Mouse (Mus musculus): ENCODE results near the gene Mfsd4b1.

Gene Mfsd4b1

DNA sequence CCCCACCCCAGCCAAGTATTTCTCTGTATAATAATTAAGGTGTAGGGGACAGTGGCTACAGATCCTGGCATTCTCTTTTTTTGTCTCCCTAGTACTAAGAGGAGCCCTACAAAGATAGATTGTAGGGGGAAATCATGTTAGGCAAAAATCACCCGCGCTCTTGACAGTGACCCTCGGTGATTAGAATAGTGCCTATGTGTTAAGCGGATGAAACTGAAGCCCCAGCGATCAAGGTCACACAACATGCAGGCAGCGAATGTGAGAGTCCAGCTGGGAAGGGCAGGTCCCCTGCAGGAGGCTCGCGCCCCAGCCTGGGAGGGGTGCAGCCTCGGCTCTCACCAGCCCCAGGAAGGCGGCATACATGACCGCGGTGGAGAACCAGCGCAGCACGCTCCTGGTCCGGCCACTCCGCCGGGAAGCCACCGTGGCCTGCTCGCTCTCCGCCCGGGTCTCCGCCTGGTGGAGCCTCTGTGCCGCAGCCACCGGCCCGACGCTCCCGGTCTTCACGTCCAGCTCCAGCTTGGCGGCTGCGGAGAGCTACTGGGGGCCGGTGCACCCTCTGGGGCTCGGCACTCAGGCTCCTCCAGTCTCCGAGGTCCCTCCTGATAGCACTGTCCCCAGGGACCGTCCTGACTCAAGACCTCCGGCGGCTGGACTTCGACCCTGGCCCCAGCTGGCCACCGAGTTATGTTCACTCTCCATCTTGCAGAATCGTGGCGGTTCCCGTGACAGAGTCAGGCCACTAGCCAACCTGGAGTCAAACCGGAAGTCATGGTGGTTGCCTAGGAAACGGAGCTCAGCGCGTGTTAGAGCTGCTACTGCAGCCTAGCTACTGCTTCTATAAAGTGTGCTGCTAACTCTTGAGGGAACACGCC, at the start of gene Mfsd4b1:
TSS of gene Mfsd4b1 (minus strand) at position 715 of the 875 bp plus-strand sequence.
- peak; percentile 71 for DNase-seq (ENCODE audit: low read depth, low spot score)

DNA sequence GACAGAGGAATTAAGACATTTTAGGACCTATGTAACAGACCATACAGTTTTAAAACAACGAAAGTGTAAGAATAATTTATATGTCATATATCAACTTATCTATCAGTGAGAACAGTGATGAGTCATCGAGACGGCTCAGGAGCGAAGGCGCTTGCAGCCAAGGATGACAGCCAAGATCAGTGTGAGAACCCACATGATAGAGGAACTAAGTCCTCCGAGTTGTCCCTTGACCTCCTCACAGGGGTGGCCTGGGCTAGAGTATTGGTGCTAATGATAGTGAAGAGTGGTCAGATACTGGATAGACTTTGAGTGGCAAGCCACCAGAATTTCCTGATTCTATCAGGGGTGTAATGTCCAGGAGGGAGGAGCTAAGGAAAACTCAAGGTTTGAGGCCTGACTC, 48.5 kb upstream of the Mfsd4b1 start:
- no peak for DNase-seq (ENCODE audit: low read depth, low spot score)

DNA sequence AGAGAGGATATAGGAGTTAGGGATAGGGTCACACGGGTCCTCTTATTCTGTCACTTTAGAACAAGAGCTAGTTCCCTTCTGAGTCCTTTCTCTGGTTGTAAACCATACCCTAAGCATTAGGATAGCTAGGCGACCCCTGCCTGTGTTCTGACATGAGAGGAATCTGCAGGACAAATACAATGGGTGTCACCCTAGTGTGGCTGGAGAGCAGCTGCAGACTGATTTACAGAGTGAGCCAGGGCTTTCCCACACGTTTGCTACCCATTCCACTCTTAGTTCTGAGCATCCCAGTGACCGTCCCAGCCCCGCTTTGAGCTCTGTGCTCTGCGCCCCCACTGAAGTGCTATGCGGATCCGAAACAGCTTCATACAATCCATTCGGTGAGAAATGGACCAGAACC, 45.6 kb upstream of the Mfsd4b1 start:
- DNase-seq (ENCODE audit: low read depth, low spot score): no peak

DNA sequence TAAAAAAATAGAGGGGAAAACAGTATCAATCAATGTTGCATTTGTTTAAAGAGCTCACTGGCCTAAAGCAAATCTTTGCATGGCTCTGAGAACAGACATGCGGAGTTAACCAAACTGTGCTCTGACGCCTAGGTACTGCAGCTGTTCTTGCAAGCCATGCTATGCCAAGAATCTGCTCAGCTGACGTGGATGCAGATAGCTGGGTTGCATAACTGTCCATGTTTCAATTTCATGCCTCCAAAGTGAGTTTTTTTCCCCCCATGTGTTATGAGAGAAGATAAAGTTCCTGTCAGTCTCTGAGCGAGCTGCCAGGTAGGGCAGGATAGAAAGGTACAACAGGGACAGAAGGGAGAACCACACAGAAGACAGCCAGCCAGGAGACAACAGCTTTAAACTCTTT, 44.2 kb upstream of the Mfsd4b1 start:
- DNase-seq (ENCODE audit: low read depth, low spot score): no peak

DNA sequence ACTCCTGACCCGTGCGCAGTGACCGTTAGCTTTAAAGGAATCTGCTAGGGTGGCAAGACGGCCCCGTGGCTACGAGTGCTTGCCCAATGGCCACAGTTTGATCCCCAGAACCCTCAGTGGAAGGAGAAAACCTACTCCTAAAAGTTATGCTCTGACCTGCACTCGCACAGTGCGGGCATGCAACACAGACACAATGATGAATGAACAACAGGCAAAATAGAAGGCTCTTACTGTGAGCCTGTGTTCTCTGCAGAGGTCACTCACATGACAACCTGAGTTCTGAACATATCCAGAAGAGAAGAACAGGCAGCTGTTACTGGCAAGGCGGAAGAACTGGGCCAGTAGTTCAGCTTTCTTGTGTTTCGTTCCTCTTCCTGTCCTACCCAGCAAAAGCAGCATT, 43.5 kb upstream of the Mfsd4b1 start:
- DNase-seq (ENCODE audit: low read depth, low spot score): no peak

DNA sequence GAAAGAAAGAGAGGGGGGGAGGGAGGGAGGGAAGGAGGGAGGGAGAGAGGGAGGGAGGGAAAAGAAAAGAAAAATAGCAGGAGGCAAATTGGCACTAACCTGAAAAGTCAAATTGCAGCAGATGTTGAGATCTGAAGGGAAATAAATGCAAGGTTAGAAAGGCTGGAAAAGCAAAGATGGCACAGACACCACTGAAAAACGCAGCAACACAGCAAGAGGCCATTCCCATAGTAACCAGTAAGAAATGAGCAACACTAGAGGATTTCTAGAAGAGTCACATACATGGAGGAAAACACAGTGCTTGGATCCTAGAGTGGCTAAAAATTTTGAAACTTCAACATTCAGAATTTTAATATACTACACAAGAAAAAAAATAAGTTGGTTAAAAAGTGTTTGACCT, 42.5 kb upstream of the Mfsd4b1 start:
- no peak for DNase-seq (ENCODE audit: low read depth, low spot score)

DNA sequence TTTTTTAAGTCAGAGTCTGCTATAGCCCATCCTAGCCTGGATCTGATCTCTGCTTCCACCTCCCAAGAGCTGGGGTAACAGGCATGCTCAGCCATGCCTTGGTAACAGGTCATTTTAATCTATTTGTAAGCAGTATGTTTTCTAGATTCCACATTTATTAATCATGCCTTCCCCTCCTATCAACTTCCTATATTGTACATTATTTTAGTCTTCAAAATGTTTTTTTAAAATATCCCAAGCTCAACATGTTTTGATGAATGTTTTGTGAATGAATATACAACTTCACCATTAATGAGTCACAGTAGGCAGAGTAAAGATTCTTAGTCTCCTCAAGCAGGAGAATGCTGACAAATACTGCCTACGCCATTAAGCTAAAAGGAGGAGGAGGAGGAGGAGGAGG, 42.0 kb upstream of the Mfsd4b1 start:
- DNase-seq (ENCODE audit: low read depth, low spot score): no peak

DNA sequence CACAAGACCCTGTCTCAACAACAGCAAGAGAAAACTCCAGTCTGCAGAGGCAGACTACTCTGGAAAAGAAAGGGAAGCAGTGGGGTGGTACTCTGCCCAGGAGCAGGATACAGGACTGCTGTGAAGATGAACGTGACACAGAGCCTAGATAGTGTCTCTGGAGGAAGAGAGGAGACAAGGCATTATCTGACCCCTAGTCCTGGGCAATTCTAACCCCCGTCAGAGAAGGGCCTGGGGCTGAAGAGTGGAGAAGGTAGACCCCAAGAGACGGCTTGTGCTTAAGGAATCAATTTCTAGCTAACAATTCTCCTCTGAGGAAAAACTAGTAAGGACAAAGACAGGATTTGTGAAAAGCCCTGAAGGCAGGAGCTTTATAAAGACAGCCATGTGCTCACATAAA, 40.3 kb upstream of the Mfsd4b1 start:
- no peak for DNase-seq (ENCODE audit: low read depth, low spot score)

DNA sequence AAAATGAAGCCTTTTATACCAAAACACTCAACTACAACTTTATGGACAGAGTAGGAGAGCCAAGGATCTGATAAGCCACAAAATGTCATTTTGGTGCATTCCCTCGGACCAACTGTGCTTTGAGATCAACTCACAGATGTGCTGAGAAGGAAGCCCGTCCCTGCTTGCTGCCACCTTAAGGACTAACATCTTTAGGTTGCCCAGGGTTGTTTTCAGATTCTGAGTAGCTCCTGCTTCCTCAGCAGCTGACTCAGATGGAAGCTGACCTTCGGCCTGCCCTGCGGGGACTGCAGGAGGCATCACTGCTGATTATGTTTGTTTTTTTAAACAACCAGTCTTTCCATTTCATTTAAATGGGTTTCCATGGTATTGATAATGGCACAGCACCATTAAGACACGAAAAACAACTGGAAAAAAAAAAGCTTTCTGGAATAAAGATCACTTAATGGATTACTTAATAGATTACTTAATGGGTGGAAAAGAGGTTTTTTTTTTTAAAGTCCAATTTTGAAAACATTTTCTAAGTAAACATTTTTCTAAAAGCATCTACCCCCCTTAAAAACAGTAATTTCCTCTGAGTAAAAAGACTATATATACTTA, 38.3 kb upstream of the Mfsd4b1 start:
- DNase-seq (ENCODE audit: low read depth, low spot score): no peak

DNA sequence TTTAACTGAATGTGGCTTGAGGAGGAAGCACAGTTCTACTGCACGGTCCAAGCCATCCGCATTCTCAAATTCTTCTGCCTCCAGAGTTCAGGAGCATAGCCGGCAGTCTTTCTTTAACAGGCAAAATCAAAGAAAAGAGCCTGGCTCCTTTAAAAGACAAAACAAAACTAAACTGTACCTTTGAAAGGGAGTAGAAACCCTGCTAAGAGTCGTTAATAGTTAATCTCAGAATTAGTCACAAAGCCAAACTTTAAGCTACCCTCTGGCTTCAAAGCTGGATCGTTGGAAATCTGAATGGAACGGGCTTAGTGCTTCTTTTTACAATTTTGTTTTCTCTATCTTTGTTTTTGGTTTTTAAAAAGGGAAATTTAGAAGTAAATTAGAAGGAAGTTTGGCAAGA, 37.7 kb upstream of the Mfsd4b1 start:
- DNase-seq (ENCODE audit: low read depth, low spot score): no peak

DNA sequence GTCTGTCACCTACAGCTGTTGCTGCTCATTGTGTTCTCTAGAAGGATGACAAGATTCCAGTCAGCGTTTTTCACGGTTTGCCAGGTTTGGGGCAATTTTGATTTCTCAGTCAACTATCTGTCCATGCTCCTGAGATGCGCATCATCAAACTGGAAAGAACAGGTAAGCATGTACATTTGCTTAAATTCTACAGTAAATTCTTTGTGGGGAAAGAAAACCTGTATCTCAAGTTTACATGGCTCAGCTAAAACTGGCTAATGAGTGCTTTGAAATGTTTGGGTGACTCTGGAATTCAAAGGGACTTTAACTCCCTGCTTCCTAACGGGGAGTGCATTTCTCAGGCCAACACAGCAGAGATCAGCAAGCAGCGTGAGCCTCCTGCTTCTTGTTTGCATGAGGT, 36.9 kb upstream of the Mfsd4b1 start:
- DNase-seq (ENCODE audit: low read depth, low spot score): no peak

DNA sequence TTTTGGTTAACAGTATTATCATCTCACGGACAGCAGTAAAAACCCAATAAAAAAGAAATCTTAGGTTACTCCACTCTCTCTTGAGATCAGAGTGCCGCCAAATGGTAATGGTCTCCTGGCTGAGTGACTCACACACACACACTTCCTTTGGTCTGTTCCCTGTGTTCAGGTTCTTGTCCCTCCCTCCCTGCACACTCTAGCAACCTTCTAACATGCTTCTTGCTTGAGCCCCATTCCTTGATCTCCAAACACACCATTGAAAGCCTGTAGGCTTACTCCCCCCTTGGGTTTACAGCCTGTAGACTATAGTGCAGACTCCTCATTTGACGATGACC, 33.7 kb upstream of the Mfsd4b1 start:
- no peak for DNase-seq (ENCODE audit: low read depth, low spot score)

DNA sequence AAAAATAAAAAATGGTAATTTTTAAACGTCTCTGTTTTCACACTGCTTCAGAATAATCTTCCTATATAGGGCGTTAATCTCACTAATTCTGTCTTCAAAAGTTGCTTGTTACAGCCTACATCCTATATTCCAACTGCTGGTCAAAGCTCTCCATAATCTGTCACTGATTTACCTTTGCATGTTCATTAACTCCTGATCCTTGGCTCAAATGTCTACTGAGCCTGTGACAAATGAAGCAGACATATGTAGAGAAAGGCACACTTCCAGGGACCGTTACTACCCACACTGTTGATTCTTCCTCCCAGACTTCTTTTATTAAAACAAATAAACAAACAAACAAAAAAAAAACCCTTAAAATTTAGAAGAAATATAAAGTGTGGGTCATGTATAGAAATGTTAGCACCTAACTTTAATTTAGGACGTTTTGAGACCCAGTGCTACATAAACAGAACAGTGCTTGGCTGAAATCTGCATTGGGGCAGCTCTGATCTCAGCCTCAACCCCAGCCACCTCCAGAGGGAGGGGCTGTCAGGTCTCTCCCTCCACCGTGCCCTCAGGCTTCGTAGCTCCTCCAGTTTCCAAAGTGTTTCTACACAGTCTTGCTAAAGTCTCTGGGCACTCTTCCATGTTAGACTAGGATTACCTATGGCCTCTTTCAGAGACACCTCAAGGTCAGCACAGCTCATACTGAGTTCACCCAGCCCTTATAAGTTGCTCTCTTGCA, 33.2 kb upstream of the Mfsd4b1 start:
- DNase-seq (ENCODE audit: low read depth, low spot score): no peak

DNA sequence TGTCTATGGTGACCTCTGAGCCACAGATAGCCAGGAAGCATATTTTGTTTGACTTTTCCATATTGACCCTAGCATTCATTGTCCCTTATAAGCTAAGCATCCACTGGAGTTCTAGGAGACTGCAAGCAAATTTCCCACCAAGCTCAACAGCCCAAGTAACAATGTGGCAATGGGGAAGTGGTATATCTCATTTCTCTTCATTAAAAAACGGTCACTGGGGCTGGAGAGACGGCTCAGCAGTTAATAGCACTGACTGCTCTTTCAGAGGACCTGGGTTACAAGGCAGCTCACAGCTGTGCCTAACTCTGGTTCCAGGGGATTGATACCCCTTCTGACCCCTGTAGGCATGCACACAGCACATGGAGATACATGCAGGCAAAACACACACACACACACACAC, 32.5 kb upstream of the Mfsd4b1 start:
- no peak for DNase-seq (ENCODE audit: low read depth, low spot score)

DNA sequence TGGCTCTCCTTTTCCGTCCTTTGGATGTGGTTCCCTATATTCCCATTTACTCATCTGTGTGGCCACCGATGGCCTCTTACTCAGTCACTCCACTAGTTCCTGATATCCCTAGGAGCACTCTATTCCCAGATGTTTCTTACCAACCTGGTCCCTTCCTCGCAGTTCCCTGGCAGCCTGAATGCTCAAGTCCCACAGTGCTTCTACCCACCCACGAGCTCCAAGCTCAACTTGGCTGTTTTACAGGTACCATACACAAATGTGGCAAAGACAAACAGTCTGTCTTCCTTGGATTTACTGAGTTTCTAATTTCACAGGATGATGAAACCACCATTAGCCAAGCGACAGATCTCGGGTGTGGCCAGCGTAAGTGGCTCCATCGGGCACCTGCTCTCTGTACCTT, 29.4 kb upstream of the Mfsd4b1 start:
- DNase-seq (ENCODE audit: low read depth, low spot score): no peak

DNA sequence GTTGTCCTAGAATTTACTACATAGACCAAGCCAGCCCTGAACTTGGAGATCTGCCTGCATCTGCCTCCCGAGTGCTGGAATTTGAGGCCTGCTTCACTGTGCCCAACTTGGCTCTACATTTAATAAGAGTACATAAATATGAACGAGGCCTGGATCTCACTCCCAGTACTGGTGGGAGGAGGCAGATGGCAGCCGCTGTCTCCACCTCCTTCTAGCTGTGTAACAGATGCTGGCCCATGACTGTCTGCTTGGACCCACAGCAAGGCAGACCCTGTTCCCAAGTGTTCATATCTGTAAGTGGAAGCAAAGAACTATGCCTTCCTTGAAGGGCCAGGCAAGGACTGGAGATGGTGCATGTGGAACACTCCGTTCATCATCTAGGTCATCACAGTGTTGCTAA, 28.8 kb upstream of the Mfsd4b1 start:
- DNase-seq (ENCODE audit: low read depth, low spot score): no peak

DNA sequence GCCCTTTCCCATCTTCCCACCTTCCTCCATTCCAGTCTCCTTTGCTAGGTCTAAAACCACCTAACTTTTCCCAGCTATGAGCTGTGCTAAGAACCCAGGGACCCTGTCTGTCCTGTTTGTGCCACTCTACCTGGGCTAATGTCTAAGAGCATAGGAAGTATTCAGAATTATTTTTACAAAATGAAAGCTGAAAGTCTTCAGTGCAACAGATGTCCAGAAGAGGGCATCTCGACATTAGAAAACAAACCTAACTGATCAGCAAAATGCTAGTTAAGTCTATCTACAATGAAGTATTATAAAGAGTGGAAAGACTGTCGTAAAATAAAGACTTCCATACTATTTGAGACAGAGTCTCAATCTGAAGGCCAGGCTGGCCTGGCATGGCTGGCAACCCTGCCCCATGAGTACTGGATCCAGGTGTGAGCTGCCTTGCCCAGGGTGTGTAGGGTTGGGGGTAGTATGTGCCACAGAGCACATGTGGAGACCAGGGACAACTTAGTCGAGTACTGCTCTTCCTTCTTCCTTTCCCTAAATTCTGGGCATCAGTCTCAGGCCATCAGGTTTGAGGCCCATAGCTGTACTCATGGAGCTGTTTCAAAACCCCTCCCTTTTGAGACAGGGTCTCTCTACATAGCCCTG, 28.3 kb upstream of the Mfsd4b1 start:
- peak; percentile 13 for DNase-seq (ENCODE audit: low read depth, low spot score)

DNA sequence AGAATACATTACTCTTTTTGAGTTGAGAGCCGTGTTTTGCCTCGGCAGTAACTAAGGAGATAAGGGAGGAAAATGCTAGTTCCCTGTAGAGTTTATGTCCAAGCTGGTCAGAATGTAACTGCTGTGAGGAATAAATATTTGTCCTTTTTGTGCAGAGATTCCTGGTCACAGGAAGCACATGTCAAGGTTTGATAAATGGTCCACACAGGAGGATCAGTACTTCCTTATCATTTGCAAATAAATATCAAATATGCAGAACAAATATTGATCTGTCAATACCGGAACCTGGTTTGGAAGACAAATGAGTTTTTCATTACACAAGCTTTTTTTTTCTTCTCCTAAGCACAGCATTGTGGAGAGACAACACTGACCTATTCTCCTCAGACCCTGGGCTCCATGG, 26.9 kb upstream of the Mfsd4b1 start:
- DNase-seq (ENCODE audit: low read depth, low spot score): no peak

DNA sequence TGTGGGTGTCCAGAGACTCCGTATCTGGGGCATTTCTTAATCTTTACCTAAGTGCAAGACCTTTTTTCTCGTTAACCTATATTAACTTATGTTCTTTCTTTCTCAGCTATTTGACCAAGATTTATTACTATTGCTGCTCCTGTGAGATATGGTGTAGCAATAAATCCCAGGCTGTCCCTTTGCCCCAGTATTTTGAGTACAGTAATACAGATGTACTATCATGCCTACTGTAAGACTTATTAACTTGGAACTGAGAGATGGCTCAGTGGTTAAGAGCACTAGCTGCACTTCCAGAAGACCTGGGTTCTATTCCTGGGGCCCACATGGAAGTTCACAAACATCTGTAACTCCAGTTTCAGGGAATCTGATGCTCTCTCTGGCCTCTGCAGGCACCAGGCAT, 25.7 kb upstream of the Mfsd4b1 start:
- DNase-seq (ENCODE audit: low read depth, low spot score): no peak

DNA sequence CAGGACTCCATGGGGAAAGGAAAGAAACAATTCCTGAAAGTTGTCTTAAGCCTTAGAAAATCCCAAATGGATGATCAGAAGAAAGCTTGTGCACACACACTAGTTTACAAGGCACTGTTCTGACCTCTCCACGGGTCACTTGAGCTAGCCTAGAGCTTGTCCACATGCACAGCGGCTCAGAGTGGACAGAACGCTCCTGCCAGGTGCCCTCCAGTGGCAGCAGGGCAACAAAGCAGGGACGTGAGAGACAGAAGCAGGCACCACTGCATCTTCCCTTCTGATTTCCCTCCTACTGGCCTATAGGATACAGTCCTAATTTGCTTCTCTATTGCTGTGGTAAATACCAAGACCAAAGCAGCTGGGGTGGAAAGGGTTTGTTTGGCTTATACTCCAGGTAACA, 16.3 kb upstream of the Mfsd4b1 start:
- DNase-seq (ENCODE audit: low read depth, low spot score): no peak

DNA sequence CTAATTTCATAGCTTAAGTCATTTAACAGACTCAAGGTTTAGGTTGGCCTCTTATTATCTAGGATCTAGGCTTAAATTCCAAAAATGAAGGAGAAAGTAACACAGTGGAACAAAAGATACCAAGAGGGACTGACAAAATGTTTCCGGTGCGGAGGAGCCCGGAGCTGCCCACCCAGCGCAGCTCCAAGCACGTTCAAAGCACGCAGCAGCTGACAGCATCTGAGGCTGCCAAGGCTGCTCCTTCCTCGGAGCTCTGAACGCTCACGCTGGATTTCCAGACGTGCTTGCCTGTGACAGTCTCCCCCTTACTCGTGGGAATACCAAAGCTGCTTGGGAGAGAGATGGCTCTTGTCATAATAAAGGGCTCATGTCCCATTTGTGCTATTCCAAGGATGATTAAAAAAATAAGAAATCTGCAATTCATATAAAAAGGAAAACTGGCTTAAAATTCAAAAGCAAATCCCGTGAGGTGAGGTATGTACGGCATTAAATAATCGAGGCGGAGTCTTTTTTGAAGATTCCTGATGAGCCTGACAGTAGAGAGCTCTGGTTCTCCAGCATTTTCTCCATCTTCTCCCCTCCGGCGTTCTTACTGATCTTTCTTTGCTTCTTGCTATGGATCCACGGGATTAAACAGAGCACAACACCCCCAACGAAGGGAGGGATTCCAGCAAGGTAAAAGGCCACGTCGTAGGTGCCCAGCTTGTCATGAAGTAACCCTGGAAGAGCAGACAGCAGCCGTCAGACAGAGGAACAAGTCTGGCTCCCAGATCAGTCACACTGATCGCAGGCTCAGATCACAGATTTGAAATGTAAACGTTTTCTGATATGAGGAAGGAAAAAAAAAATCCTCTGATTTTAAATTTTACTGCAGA, 11.9 kb upstream of the Mfsd4b1 start:
- DNase-seq (ENCODE audit: low read depth, low spot score): no peak
